ENCODE assay signal across 9 mouse cellular contexts in genomic region chr10:121309801-121310510, GRCm38 (mm10). TPM values are rescaled to one million over a fixed set of nuclear protein-coding genes. Genes with fewer than 3 reads are reported as not detected.
DNase-seq lines count a peak whose midpoint lies in the region; ATAC-seq lines count a peak whose summit lies in the region.
"Had no signal": no experiment of that assay in that cellular context is flagged by ENCODE, and none has a peak within 500 bp of the region (broad histone marks: within the 10 kb centered on the region; RNA-seq: fewer than 3 reads in every experiment).

No protein-coding gene starts in this region.

- DNase-seq in frontal cortex, postnatal 14 days (ENCODE audit: low spot score in 2 of 2), result no peak
- DNase-seq in CD4-positive, CD25-positive, alpha-beta regulatory T cell, adult 2 months (ENCODE audit: low read depth, low spot score), result peak; percentile 39
- no peak for DNase-seq in embryonic facial prominence, embryonic 10.5 days (ENCODE audit: low spot score)
- DNase-seq in adrenal gland, postnatal 25 days, result no peak

- H3K9me3 ChIP-seq in embryonic facial prominence, embryonic 10.5 days, result no peaks in the 10 kb centered on the region
- no peaks in the 10 kb centered on the region for H3K9me3 ChIP-seq in intestine, embryonic 16.5 days (ENCODE audit: control insufficient read depth, low read length)
- H3K9me3 ChIP-seq in neural tube, embryonic 13.5 days, result no peaks in the 10 kb centered on the region

- H3K36me3 ChIP-seq in embryonic facial prominence, embryonic 10.5 days (replicated peaks), result no peaks in the 10 kb centered on the region
- H3K36me3 ChIP-seq in intestine, embryonic 16.5 days (ENCODE audit: control insufficient read depth, insufficient read depth, low read length), result no peaks in the 10 kb centered on the region
- H3K36me3 ChIP-seq in neural tube, embryonic 13.5 days, result no peaks in the 10 kb centered on the region

- under 1% methylated on average over 32 of the region's 32 CpGs for WGBS in embryonic facial prominence, embryonic 10.5 days
- 3% methylated on average over 32 of the region's 32 CpGs for WGBS in intestine, embryonic 16.5 days
- under 1% methylated on average over 32 of the region's 32 CpGs for WGBS in neural tube, embryonic 13.5 days

- peaks cover 38% of the 10 kb centered on the region for H3K4me1 ChIP-seq in embryonic facial prominence, embryonic 10.5 days
- peaks cover 14% of the 10 kb centered on the region for H3K4me1 ChIP-seq in intestine, embryonic 16.5 days (ENCODE audit: control insufficient read depth, insufficient read depth, low read length)
- peaks cover 49% of the 10 kb centered on the region for H3K4me1 ChIP-seq in neural tube, embryonic 13.5 days (replicated peaks)

- H3K27ac ChIP-seq in embryonic facial prominence, embryonic 10.5 days (replicated peaks), result peak overlapping the region; percentile 76
- H3K27ac ChIP-seq in intestine, embryonic 16.5 days (ENCODE audit: low read length), result no peak overlapping the region
- H3K27ac ChIP-seq in neural tube, embryonic 13.5 days (replicated peaks), result peak overlapping the region; percentile 95

- peaks cover 84% of the 10 kb centered on the region for H3K27me3 ChIP-seq in embryonic facial prominence, embryonic 10.5 days (replicated peaks; ENCODE audit: low read depth, poor library complexity, severe bottlenecking)
- peaks cover 20% of the 10 kb centered on the region for H3K27me3 ChIP-seq in intestine, embryonic 16.5 days (replicated peaks; ENCODE audit: control insufficient read depth, insufficient read depth, low read length)
- H3K27me3 ChIP-seq in neural tube, embryonic 13.5 days, result peaks cover 25% of the 10 kb centered on the region

- ATAC-seq in frontal cortex, adult (ENCODE audit: low TSS enrichment), result peak; percentile 9; the same call in 1 of the 2 replicates
- ATAC-seq in intestine, embryonic 16.5 days, result peak; percentile 42
- peak; percentile 40 for ATAC-seq in neural tube, embryonic 13.5 days (ENCODE audit: low read depth)
- ATAC-seq in inflammation-experienced regulatory T-cells, adult 6 months, result no peak

- peak overlapping the region; percentile 59 for H3K9ac ChIP-seq in intestine, embryonic 16.5 days (ENCODE audit: low read depth, low read length)
- peak overlapping the region; percentile 95 for H3K9ac ChIP-seq in neural tube, embryonic 13.5 days

- peak overlapping the region; percentile 94 for H3K4me2 ChIP-seq in intestine, embryonic 16.5 days (ENCODE audit: low read depth, low read length)
- H3K4me2 ChIP-seq in neural tube, embryonic 13.5 days, result peak overlapping the region; percentile 68

- peak overlapping the region; percentile 78 for H3K4me3 ChIP-seq in embryonic facial prominence, embryonic 10.5 days
- peak overlapping the region; percentile 55 for H3K4me3 ChIP-seq in intestine, embryonic 16.5 days (ENCODE audit: low read length)
- peak overlapping the region; percentile 67 for H3K4me3 ChIP-seq in neural tube, embryonic 13.5 days

RNA-seq across cellular contexts. Expression of gene Tbc1d30, which starts 41.1 kb away (rescaled TPM):
- polyA plus RNA-seq in embryonic facial prominence, embryonic 10.5 days (2016; fragmentation: Nextera tagmentation; extraction: Ambion mirVana), result 1.8 and 2.3 TPM in 2 replicates
- polyA plus RNA-seq in intestine, embryonic 16.5 days (2015; fragmentation: Nextera tagmentation; extraction: Ambion mirVana), result 3.5 and 4.3 TPM in 2 replicates
- 14.3 and 14.4 TPM in 2 replicates for polyA plus RNA-seq in neural tube, embryonic 13.5 days (2015; fragmentation: Nextera tagmentation; extraction: Ambion mirVana)
- polyA plus RNA-seq in inflammation-experienced regulatory T-cells, adult 6 months (2017; shearing (Covaris generic)), result 1 to 10 TPM; 3.3 to 7.0 (median 3.5) TPM
- 9.6 and 11.0 TPM in 2 replicates for total RNA-seq in adrenal gland, postnatal 25 days (2021)
- polyA plus RNA-seq: C2C12 had no signal

RNA-seq across cellular contexts. Expression of gene Gns, which starts 54.9 kb away (rescaled TPM):
- polyA plus RNA-seq in embryonic facial prominence, embryonic 10.5 days (2016; fragmentation: Nextera tagmentation; extraction: Ambion mirVana), result 40.0 and 41.4 TPM in 2 replicates
- 43.3 and 50.4 TPM in 2 replicates for polyA plus RNA-seq in intestine, embryonic 16.5 days (2015; fragmentation: Nextera tagmentation; extraction: Ambion mirVana)
- 46.1 and 46.7 TPM in 2 replicates for polyA plus RNA-seq in neural tube, embryonic 13.5 days (2015; fragmentation: Nextera tagmentation; extraction: Ambion mirVana)
- 10 to 100 TPM in 2 of 3 experiments, 1 to 10 TPM in 1; 4.2 to 12.1 (median 11.6) TPM for polyA plus RNA-seq in inflammation-experienced regulatory T-cells, adult 6 months (2017; shearing (Covaris generic))
- total RNA-seq in adrenal gland, postnatal 25 days (2021), result 194 and 195 TPM in 2 replicates
